Mouse (Mus musculus) testis, adult 2 months (tissue): Measurements from ENCODE around the gene Mgrn1.

Experiments used
- CTCF ChIP-seq: fragments of 200-500 bp; IDR thresholded peaks from 2 replicates; pipeline ENCODE4 v1.5.1; 2012; ENCODE audit warnings: low read depth, mild to moderate bottlenecking, inconsistent platforms, low read length, moderate library complexity; ENCODE audit not compliant: control insufficient read depth, insufficient read depth, insufficient replicate concordance
- POLR2A ChIP-seq: fragments of 200-500 bp; IDR thresholded peaks from 2 replicates; pipeline ENCODE4 v1.6.1; 2012; ENCODE audit warnings: low read depth, mild to moderate bottlenecking, inconsistent platforms, low read length, moderate library complexity; ENCODE audit not compliant: control insufficient read depth

- TF ChIP-seq CTCF (no peak), POLR2A (no peak)
These were observed 10.6 kb upstream of the Mgrn1 start for GRCm38 (mm10) chr16:4875198-4876032.
